Mouse (Mus musculus): ENCODE measurements around the gene Ryr1. TPM values are rescaled to one million over a fixed set of nuclear protein-coding genes. Genes with fewer than 3 reads are reported as not detected.
A peak's percentile ranks its signal among the peaks of the same experiment; 100 is the strongest.

The Ryr1 gene
- polyA plus RNA-seq, 1 experiment from 2014 or later = 13.3 TPM

- Histone ChIP-seq H3K27me3 (no peaks in the 10 kb centered on the region), H3K27ac (replicated peaks) (no peak overlapping the region), H3K36me3 (no peaks in the 10 kb centered on the region), H3K4me2 (replicated peaks) (no peak overlapping the region), H3K9ac (replicated peaks) (no peak overlapping the region), H3K4me1 (no peaks in the 10 kb centered on the region), H3K9me3 (no peaks in the 10 kb centered on the region), H3K4me3 (no peak overlapping the region)
- WGBS = 88% methylated on average over 3 of the region's 3 CpGs
- no peak for ATAC-seq (replicated peaks)
Measured at GRCm38 (mm10) chr7:28992997-28993396, 132.0 kb downstream of the Ryr1 start.

DNA sequence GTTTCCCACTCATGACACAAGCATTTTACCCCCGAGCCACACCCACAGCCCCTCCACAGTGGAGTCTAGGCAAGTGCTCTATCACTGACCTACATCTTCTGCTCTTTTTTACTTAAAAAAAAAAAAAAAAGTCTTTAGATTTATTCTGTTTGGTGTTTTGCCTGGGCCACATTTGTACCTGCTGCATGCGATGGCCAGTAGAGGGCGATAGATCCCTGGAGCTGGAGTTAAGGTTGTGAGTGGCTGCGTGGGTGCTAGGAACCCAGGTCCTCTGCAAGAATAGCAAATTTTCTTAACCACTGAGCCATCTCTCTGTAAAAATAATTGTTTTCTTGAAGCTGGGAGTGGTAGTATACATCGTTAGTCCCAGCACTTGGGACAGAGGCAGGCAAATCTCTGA lies 133.4 kb downstream of the Ryr1 start:
- Histone ChIP-seq H3K36me3 (no peaks in the 10 kb centered on the region), H3K9ac (replicated peaks) (no peak overlapping the region), H3K27me3 (no peaks in the 10 kb centered on the region), H3K4me2 (replicated peaks) (no peak overlapping the region), H3K4me1 (no peaks in the 10 kb centered on the region), H3K9me3 (no peaks in the 10 kb centered on the region), H3K27ac (replicated peaks) (no peak overlapping the region), H3K4me3 (no peak overlapping the region)
- ATAC-seq (replicated peaks) = no peak
- 69% methylated on average over 5 of the region's 5 CpGs for WGBS

DNA sequence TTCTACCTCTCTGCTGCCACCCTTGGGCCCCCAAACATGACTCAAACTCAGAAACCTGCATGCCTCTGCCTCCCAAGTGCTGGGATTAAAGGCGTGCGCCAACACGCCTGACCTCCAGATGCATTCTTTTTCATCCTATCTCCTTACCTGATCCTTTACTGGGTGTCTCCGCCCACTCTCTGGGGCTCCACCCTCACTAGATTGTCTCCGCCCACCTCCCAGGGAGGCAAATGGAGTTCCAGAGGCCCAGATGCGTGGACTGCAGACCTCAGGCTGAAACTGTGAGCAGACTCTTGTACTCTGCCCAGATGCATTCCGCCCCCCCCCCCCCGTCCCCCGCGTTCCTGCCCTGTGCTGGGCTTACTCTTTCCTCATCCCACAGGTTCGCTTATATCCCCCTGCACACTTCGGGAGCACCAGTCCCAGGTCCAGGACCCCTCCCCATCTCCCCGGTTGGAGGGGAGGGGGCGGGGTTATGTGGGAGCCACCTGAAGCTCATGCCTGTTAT lies 134.2 kb downstream of the Ryr1 start:
- no peak overlapping the region for H3K27ac ChIP-seq (replicated peaks)
- no peak overlapping the region for H3K4me2 ChIP-seq (replicated peaks)
- H3K4me3 ChIP-seq = no peak overlapping the region
- H3K36me3 ChIP-seq = no peaks in the 10 kb centered on the region
- 60% methylated on average over 14 of the region's 14 CpGs for WGBS
- no peak overlapping the region for H3K9ac ChIP-seq (replicated peaks)
- no peak for ATAC-seq (replicated peaks)
- no peaks in the 10 kb centered on the region for H3K9me3 ChIP-seq
- H3K27me3 ChIP-seq = no peaks in the 10 kb centered on the region
- H3K4me1 ChIP-seq = no peaks in the 10 kb centered on the region

DNA sequence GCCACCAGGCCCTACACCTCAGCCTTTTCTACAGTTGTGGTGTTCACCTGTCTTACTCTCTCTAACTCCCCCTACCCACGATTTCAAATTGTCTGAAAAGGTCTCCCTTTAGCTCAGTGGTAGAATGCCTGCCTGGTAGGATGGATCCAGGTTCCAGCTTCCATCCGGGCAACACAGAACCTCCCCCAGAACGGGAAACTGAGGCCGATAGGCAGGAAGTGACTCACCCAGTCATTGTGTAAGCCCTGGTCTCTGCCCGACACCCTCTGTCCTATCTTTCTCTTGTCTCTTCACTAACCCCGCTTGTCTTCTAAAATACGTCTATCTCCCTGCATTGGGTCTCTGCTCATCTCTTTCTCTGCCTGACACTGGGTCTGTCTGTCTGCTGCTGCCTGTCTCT lies 139.8 kb downstream of the Ryr1 start:
- no peak overlapping the region for H3K27ac ChIP-seq (replicated peaks)
- H3K27me3 ChIP-seq = no peaks in the 10 kb centered on the region
- H3K36me3 ChIP-seq = no peaks in the 10 kb centered on the region
- no peaks in the 10 kb centered on the region for H3K9me3 ChIP-seq
- 91% methylated on average over 7 of the region's 7 CpGs for WGBS
- ATAC-seq (replicated peaks) = no peak
- no peak overlapping the region for H3K4me2 ChIP-seq (replicated peaks)
- no peak overlapping the region for H3K4me3 ChIP-seq
- no peak overlapping the region for H3K9ac ChIP-seq (replicated peaks)
- peaks cover 19% of the 10 kb centered on the region for H3K4me1 ChIP-seq

- Histone ChIP-seq H3K27ac (replicated peaks) (no peak overlapping the region), H3K9ac (replicated peaks) (no peak overlapping the region), H3K4me2 (replicated peaks) (no peak overlapping the region), H3K27me3 (no peaks in the 10 kb centered on the region), H3K36me3 (peaks cover under 1% of the 10 kb centered on the region; the same call in 1 of the 2 replicates), H3K4me1 (peaks cover 19% of the 10 kb centered on the region), H3K4me3 (no peak overlapping the region), H3K9me3 (no peaks in the 10 kb centered on the region)
- 96% methylated on average over 1 of the region's 1 CpGs for WGBS
- no peak for ATAC-seq (replicated peaks)
Measured at GRCm38 (mm10) chr7:28984452-28984851, 140.5 kb downstream of the Ryr1 start.

DNA sequence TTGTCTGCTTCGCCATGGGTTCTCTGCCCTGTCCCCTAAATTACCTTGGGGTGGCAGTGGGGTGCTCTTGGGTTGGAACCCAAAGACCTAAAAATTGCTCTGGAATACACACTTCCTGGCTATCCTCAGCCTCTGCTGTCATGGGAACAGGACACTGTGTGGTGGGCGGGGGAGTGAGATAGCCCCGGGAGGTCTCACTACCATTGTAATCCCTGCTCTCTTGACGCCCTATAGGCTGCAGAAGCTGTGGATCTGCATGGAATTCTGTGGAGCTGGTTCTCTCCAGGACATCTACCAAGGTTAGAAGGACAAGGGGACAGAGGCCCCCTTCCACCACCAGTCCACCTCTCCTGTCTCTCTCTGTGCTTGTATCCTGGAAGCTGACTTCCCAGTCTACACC lies 141.1 kb downstream of the Ryr1 start:
- 70% methylated on average over 4 of the region's 4 CpGs for WGBS
- peaks cover 6% of the 10 kb centered on the region; the same call in 1 of the 2 replicates for H3K36me3 ChIP-seq
- H3K4me3 ChIP-seq = no peak overlapping the region
- no peaks in the 10 kb centered on the region for H3K27me3 ChIP-seq
- no peak overlapping the region for H3K27ac ChIP-seq (replicated peaks)
- no peak overlapping the region for H3K4me2 ChIP-seq (replicated peaks)
- ATAC-seq (replicated peaks) = no peak
- no peaks in the 10 kb centered on the region for H3K9me3 ChIP-seq
- H3K9ac ChIP-seq (replicated peaks) = no peak overlapping the region
- peaks cover 19% of the 10 kb centered on the region for H3K4me1 ChIP-seq

DNA sequence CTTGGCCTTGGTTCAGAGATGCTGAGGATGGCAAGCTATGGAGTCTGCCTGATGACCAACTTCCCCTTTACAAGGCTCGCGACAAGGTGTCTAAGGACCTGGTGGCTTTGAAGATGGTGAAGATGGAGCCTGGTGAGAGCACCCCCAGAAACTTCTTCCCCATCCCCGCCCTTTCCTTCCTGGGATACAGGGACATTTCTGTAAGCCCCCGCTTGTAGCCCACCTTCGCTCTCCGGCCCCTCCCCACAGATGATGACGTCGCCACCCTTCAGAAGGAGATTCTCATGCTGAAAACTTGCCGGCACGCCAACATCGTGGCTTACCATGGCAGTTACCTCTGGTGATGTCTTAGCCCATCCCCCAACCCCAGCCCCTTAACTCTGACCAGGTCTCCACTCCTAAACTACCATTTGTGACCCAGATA lies 141.8 kb downstream of the Ryr1 start:
- Histone ChIP-seq H3K36me3 (peaks cover 12% of the 10 kb centered on the region), H3K9me3 (no peaks in the 10 kb centered on the region), H3K27ac (replicated peaks) (no peak overlapping the region), H3K4me1 (peaks cover 19% of the 10 kb centered on the region), H3K9ac (replicated peaks) (no peak overlapping the region), H3K4me2 (replicated peaks) (no peak overlapping the region), H3K4me3 (no peak overlapping the region), H3K27me3 (no peaks in the 10 kb centered on the region)
- 76% methylated on average over 11 of the region's 11 CpGs for WGBS
- no peak for ATAC-seq (replicated peaks)

DNA sequence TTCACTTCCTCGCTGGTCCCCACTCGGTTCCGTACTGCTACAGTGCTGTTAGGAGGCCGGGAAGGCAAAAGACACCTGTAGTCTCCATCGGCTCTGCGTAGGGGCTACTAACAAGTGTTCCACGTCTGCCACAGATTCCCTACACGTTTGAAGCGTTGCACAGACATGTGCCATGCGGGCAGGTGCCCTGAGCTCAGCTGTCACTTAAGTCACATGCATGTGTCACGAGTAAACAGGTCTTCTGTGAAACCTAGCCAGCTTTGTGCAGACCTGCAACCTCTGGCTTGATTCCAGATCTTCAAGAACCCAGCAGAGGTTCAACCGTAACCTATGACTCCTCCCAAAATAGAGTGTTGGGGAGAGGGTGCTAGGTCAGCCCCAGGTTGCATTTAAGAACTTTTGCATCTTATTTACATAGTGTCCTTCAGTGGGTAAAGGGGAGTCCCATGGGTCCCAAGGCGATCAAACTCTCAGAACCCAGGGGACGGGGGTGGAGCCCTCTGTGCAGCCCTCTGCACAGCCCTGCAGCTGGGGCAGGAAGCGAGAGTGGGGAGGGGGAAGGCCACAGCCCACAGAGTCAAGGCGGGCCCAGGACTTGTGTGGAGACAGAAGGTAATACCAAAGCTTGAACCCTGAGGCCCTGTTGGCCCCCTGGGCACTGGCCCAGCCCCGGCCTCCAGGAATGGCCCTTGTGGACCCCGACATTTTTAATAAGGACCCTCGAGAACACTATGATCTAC lies 142.5 kb downstream of the Ryr1 start:
- peak overlapping the region; percentile 65 for H3K4me3 ChIP-seq
- H3K27ac ChIP-seq (replicated peaks) = peak overlapping the region; percentile 65
- peaks cover 19% of the 10 kb centered on the region for H3K4me1 ChIP-seq
- peaks cover 20% of the 10 kb centered on the region for H3K36me3 ChIP-seq
- peak overlapping the region; percentile 74 for H3K4me2 ChIP-seq (replicated peaks)
- peak overlapping the region; percentile 54 for H3K9ac ChIP-seq (replicated peaks)
- no peaks in the 10 kb centered on the region for H3K27me3 ChIP-seq
- ATAC-seq (replicated peaks) = peak; percentile 67
- 13% methylated on average over 19 of the region's 19 CpGs for WGBS
- no peaks in the 10 kb centered on the region for H3K9me3 ChIP-seq

- ATAC-seq (replicated peaks) = peak; percentile 97
- H3K9ac ChIP-seq (replicated peaks) = peak within 1 kb of the TSS; percentile 76
- H3K36me3 ChIP-seq = peaks cover 26% of the 10 kb centered on the region
- no peaks in the 10 kb centered on the region for H3K9me3 ChIP-seq
- H3K4me2 ChIP-seq (replicated peaks) = peak within 1 kb of the TSS; percentile 89
- H3K4me1 ChIP-seq = peaks cover 19% of the 10 kb centered on the region
- no peaks in the 10 kb centered on the region for H3K27me3 ChIP-seq
- WGBS = under 1% methylated on average over 35 of the region's 36 CpGs
- H3K27ac ChIP-seq (replicated peaks) = peak within 1 kb of the TSS; percentile 65
- peak within 1 kb of the TSS; percentile 65 for H3K4me3 ChIP-seq
Measured at GRCm38 (mm10) chr7:28981651-28982273, 143.2 kb downstream of the Ryr1 start, which contains the start of the genes Eif3k and Map4k1. Gene Eif3k, minus strand, starts transcription at chr7:28981864. Gene Map4k1, plus strand, starts transcription at chr7:28982050.

DNA sequence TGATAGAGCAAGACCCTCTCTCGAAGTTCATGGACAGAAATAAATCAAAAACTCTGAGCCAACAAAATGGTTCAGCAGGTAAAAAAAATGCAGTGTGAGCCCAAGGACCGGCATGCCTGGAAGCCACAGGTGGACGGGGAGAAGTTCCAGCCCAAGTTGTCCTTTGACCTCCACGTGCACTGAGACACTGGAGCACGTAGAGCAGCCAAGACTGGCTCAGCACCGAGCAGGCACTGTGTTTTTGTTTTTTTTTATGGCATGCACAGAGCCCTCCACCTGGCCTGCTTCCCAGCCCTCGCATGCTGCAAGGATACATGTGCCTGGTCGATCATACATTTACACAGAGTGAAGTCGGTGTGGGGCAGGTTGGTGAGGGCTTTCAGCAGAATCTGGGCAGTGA lies 147.4 kb downstream of the Ryr1 start:
- Histone ChIP-seq H3K27me3 (no peaks in the 10 kb centered on the region), H3K36me3 (peaks cover 56% of the 10 kb centered on the region), H3K27ac (replicated peaks) (no peak overlapping the region), H3K4me1 (peaks cover 16% of the 10 kb centered on the region), H3K9ac (replicated peaks) (no peak overlapping the region), H3K4me3 (no peak overlapping the region), H3K9me3 (no peaks in the 10 kb centered on the region), H3K4me2 (replicated peaks) (no peak overlapping the region)
- 94% methylated on average over 9 of the region's 9 CpGs for WGBS
- no peak for ATAC-seq (replicated peaks)

DNA sequence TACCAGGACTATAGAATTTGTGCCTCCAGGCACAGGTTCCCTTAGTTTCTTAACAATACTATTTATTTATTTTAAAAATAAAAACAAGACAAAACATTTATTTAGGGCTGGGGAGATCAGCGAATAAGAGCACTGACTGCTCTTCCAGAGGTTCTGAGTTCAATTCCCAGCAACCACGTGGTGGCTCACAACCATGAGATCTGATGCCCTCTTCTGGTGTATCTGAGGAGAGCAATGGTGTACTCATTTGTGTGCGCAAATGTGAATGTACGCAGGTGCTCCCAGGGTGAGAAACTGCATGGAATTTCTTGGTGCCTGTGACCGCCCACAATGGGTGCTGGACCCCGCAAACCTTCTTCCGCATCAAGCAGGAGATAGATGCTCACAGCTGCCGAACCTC lies 152.0 kb downstream of the Ryr1 start:
- H3K27me3 ChIP-seq = no peaks in the 10 kb centered on the region
- H3K4me1 ChIP-seq = peaks cover 5% of the 10 kb centered on the region; the same call in 1 of the 2 replicates
- 79% methylated on average over 8 of the region's 8 CpGs for WGBS
- no peak overlapping the region for H3K4me3 ChIP-seq
- H3K9ac ChIP-seq (replicated peaks) = no peak overlapping the region
- H3K36me3 ChIP-seq = peaks cover 53% of the 10 kb centered on the region
- no peak overlapping the region for H3K4me2 ChIP-seq (replicated peaks)
- ATAC-seq (replicated peaks) = no peak
- H3K27ac ChIP-seq (replicated peaks) = no peak overlapping the region
- no peaks in the 10 kb centered on the region for H3K9me3 ChIP-seq

- peak; percentile 29; the same call in 1 of the 2 replicates for ATAC-seq (replicated peaks)
- H3K4me1 ChIP-seq = peaks cover 5% of the 10 kb centered on the region; the same call in 1 of the 2 replicates
- no peak overlapping the region for H3K4me3 ChIP-seq
- no peak overlapping the region for H3K4me2 ChIP-seq (replicated peaks)
- peaks cover 48% of the 10 kb centered on the region for H3K36me3 ChIP-seq
- H3K27ac ChIP-seq (replicated peaks) = 0 out of 2 replicates have a peak overlapping the region, but pooled peaks have one; percentile 3
- H3K9me3 ChIP-seq = no peaks in the 10 kb centered on the region
- WGBS = 69% methylated on average over 8 of the region's 8 CpGs
- H3K9ac ChIP-seq (replicated peaks) = no peak overlapping the region
- H3K27me3 ChIP-seq = no peaks in the 10 kb centered on the region
Measured at GRCm38 (mm10) chr7:28972542-28972985, 152.4 kb downstream of the Ryr1 start.
